Mouse (Mus musculus) midbrain, postnatal 0 days (tissue): ENCODE data around the gene Fli1. TPM values are rescaled to one million over a fixed set of nuclear protein-coding genes. Genes with fewer than 3 reads are reported as not detected.

ENCODE experiments used
- ATAC-seq: fragments of 200-750 bp; cut with Nextera tagmentation; 2 replicates; pipeline ENCODE4 v1.8.0; 2017; ENCODE audit warnings: moderate number of reproducible peaks, mild to moderate bottlenecking, moderate TSS enrichment, moderate library complexity; ENCODE audit not compliant: low FRiP score
- DNase-seq: peaks from one replicate; pipeline ENCODE4 v3.0.0-alpha.2; 2015; ENCODE audit warnings: low spot score
- H3K27ac ChIP-seq: fragments of 300-500 bp; sonication (generic); 2 replicates; pipeline ENCODE4 v1.5.1; 2014; ENCODE audit warnings: low read depth, mild to moderate bottlenecking, low read length, mixed read lengths
- H3K27me3 ChIP-seq: fragments of 300-500 bp; sonication (generic); 2 replicates; pipeline ENCODE4 v1.6.1; 2014; ENCODE audit warnings: low read length, control low read depth, mixed read lengths; ENCODE audit not compliant: insufficient read depth
- H3K36me3 ChIP-seq: fragments of 300-500 bp; sonication (generic); 2 replicates; pipeline ENCODE4 v1.6.1; 2014; ENCODE audit warnings: low read length, control low read depth, mixed read lengths; ENCODE audit not compliant: insufficient read depth
- H3K4me1 ChIP-seq: fragments of 300-500 bp; sonication (generic); 2 replicates; pipeline ENCODE4 v1.6.1; 2014; ENCODE audit warnings: mild to moderate bottlenecking, control low read depth, antibody characterized with exemption, low read length, mixed read lengths; ENCODE audit not compliant: insufficient read depth
- H3K4me2 ChIP-seq: fragments of 300-500 bp; sonication (generic); 2 replicates; pipeline ENCODE4 v1.6.1; 2014; ENCODE audit warnings: low read depth, mild to moderate bottlenecking, low read length, mixed read lengths; ENCODE audit not compliant: poor library complexity, severe bottlenecking
- H3K4me3 ChIP-seq: fragments of 300-500 bp; sonication (generic); 2 replicates; pipeline ENCODE4 v1.5.1; 2014; ENCODE audit warnings: low read depth, mild to moderate bottlenecking, low read length, moderate library complexity
- H3K9ac ChIP-seq: fragments of 300-500 bp; sonication (generic); replicated peaks from 2 replicates; pipeline ENCODE4 v1.6.1; 2014; ENCODE audit warnings: mild to moderate bottlenecking, low read length, moderate library complexity, mixed read lengths; ENCODE audit not compliant: poor library complexity, severe bottlenecking
- H3K9me3 ChIP-seq: fragments of 300-500 bp; sonication (generic); 2 replicates; pipeline ENCODE4 v1.6.1; 2016; ENCODE audit warnings: low read length, control low read depth
- CTCF ChIP-seq: IDR thresholded peaks from 2 replicates; pipeline ENCODE4 v1.5.1; 2016; ENCODE audit warnings: antibody characterized with exemption, mild to moderate bottlenecking
- WGBS: fragments of 180-500 bp; shearing (Covaris S2); extraction: QIAGEN DNeasy Blood & Tissue Kit; methylation state at CpG from one replicate; pipeline ENCODE4 v1.1.7; 2014; 5-methylcytosine and 5-hydroxymethylcytosine counted together
- polyA plus RNA-seq: library from polyadenylated mRNA; unstranded; fragments of >200 nt; fragmentation: Nextera tagmentation; extraction: Ambion mirVana; gene quantifications from 2 replicates; pipeline ENCODE4 v1.2.1, GENCODE M21; 2015
- total RNA-seq: library from RNA; depleted of rRNA; stranded (reverse); fragments of >200 nt; gene quantifications from 2 replicates; pipeline ENCODE4 v1.2.3, GENCODE M21; 2014

Fli1 gene
- total and polyA plus RNA-seq, 2 experiments from 2014 or later: 5.9 to 8.4 TPM

- H3K9ac ChIP-seq: no peak overlapping the region
- H3K27me3 ChIP-seq: peaks cover 13% of the 10 kb centered on the region; the same call in 1 of the 2 replicates
- H3K4me1 ChIP-seq: no peaks in the 10 kb centered on the region; the same call in 1 of the 2 replicates
- 94% methylated on average over 5 of the region's 5 CpGs for WGBS
- no peak overlapping the region for H3K4me2 ChIP-seq
- ATAC-seq (no peak), DNase-seq (no peak)
- no peak overlapping the region for H3K27ac ChIP-seq
- no peak for TF ChIP-seq CTCF
- no peaks in the 10 kb centered on the region for H3K36me3 ChIP-seq
- H3K4me3 ChIP-seq: no peak overlapping the region
- H3K9me3 ChIP-seq: no peaks in the 10 kb centered on the region
Measured at GRCm38 (mm10) chr9:32411507-32411906, 131.2 kb downstream of the Fli1 start.

- H3K9me3 ChIP-seq: no peaks in the 10 kb centered on the region
- WGBS: 95% methylated on average over 5 of the region's 5 CpGs
- no peak for TF ChIP-seq CTCF
- no peak for ATAC-seq
- H3K36me3 ChIP-seq: no peaks in the 10 kb centered on the region
- no peak overlapping the region for H3K4me2 ChIP-seq
- no peaks in the 10 kb centered on the region; the same call in 1 of the 2 replicates for H3K4me1 ChIP-seq
- H3K9ac ChIP-seq: no peak overlapping the region
- H3K27me3 ChIP-seq: peaks cover 13% of the 10 kb centered on the region; the same call in 1 of the 2 replicates
- no peak for DNase-seq
- H3K4me3 ChIP-seq: no peak overlapping the region
- H3K27ac ChIP-seq: no peak overlapping the region
Measured at GRCm38 (mm10) chr9:32410671-32411070, 132.0 kb downstream of the Fli1 start.

- H3K9ac ChIP-seq: peak overlapping the region; percentile 63; the same call in 1 of the 2 replicates
- no peak for TF ChIP-seq CTCF
- DNase-seq: no peak
- no peak overlapping the region for H3K27ac ChIP-seq
- peaks cover 13% of the 10 kb centered on the region; the same call in 1 of the 2 replicates for H3K27me3 ChIP-seq
- H3K9me3 ChIP-seq: no peaks in the 10 kb centered on the region
- no peaks in the 10 kb centered on the region; the same call in 1 of the 2 replicates for H3K4me1 ChIP-seq
- H3K36me3 ChIP-seq: no peaks in the 10 kb centered on the region
- H3K4me3 ChIP-seq: peak overlapping the region; percentile 44
- 2% methylated on average over 47 of the region's 47 CpGs for WGBS
- ATAC-seq: 0 out of 2 replicates have a peak, but pooled peaks have one; percentile 25
- H3K4me2 ChIP-seq: peak overlapping the region; percentile 93
Measured at GRCm38 (mm10) chr9:32409060-32409961, 133.3 kb downstream of the Fli1 start.

- Histone ChIP-seq H3K4me2 (peak overlapping the region; percentile 93), H3K9me3 (no peaks in the 10 kb centered on the region), H3K4me3 (peak overlapping the region; percentile 44), H3K27me3 (peaks cover 13% of the 10 kb centered on the region; the same call in 1 of the 2 replicates), H3K27ac (no peak overlapping the region), H3K4me1 (no peaks in the 10 kb centered on the region; the same call in 1 of the 2 replicates), H3K9ac (no peak overlapping the region), H3K36me3 (no peaks in the 10 kb centered on the region)
- DNase-seq (no peak), ATAC-seq (no peak)
- WGBS: 9% methylated on average over 8 of the region's 8 CpGs
- no peak for TF ChIP-seq CTCF
Measured at GRCm38 (mm10) chr9:32408730-32409059, 134.0 kb downstream of the Fli1 start.

- TF ChIP-seq CTCF: peak; percentile 97
- ATAC-seq (peak; percentile 77), DNase-seq (peak; percentile 92)
- H3K9me3 ChIP-seq: no peaks in the 10 kb centered on the region
- 45% methylated on average over 11 of the region's 11 CpGs for WGBS
- H3K27ac ChIP-seq: no peak overlapping the region
- no peak overlapping the region for H3K4me3 ChIP-seq
- peaks cover 10% of the 10 kb centered on the region; the same call in 1 of the 2 replicates for H3K27me3 ChIP-seq
- H3K9ac ChIP-seq: no peak overlapping the region
- no peaks in the 10 kb centered on the region; the same call in 1 of the 2 replicates for H3K4me1 ChIP-seq
- no peak overlapping the region for H3K4me2 ChIP-seq
- H3K36me3 ChIP-seq: no peaks in the 10 kb centered on the region
Measured at GRCm38 (mm10) chr9:32405191-32405925, 137.3 kb downstream of the Fli1 start.
